Mouse (Mus musculus) induced T-regulatory cell, adult 2 months (primary cell): ENCODE results near the gene Olfr30.
"Not testable (repeated sequence)": the region's sequence is repeated elsewhere in the genome, so short reads cannot be mapped to it uniquely, and the experiment has no call there.

Source experiments
- DNase-seq: peaks from one replicate; pipeline ENCODE4 v3.0.0-alpha.2; 2012; ENCODE audit warnings: low read depth

The Olfr30 gene

GRCm38 (mm10) chr11:58462170-58462569 lies at the start of gene Olfr30:
Gene Olfr30 (minus strand): TSS chr11:58462270.
- DNase-seq: no peak

- DNase-seq: not testable (repeated sequence)
Measured at GRCm38 (mm10) chr11:58509058-58509457, 47.0 kb upstream of the Olfr30 start.

GRCm38 (mm10) chr11:58502472-58502871 lies 40.4 kb upstream of the Olfr30 start, which contains the start of gene Olfr331:
Gene Olfr331 (minus strand): TSS chr11:58502572.
- not testable (repeated sequence) for DNase-seq

GRCm38 (mm10) chr11:58499290-58499689 lies 37.2 kb upstream of the Olfr30 start:
- peak; percentile 4 for DNase-seq

GRCm38 (mm10) chr11:58498761-58499160 lies 36.7 kb upstream of the Olfr30 start:
- no peak for DNase-seq

- no peak for DNase-seq
Measured at GRCm38 (mm10) chr11:58492455-58492854, 30.4 kb upstream of the Olfr30 start, which contains the start of gene Olfr332. Gene Olfr332 (minus strand): TSS chr11:58492555.

GRCm38 (mm10) chr11:58453592-58453991 lies 8.5 kb downstream of the Olfr30 start:
- DNase-seq: no peak

GRCm38 (mm10) chr11:58452759-58453158 lies 9.3 kb downstream of the Olfr30 start, which contains the start of gene Lypd9:
Gene Lypd9 (minus strand): TSS chr11:58452923.
- DNase-seq: no peak

GRCm38 (mm10) chr11:58437866-58438265 lies 24.2 kb downstream of the Olfr30 start:
- no peak for DNase-seq

- DNase-seq: no peak
Measured at GRCm38 (mm10) chr11:58432259-58432658, 29.8 kb downstream of the Olfr30 start, which contains the start of gene Gm12253. Gene Gm12253 (plus strand): TSS chr11:58432559.

- no peak for DNase-seq
Measured at GRCm38 (mm10) chr11:58420815-58421214, 41.3 kb downstream of the Olfr30 start, which contains the start of gene 1810065E05Rik. Gene 1810065E05Rik (plus strand): TSS chr11:58421111.

- DNase-seq: no peak
Measured at GRCm38 (mm10) chr11:58418336-58418735, 43.7 kb downstream of the Olfr30 start.

- DNase-seq: no peak
Measured at GRCm38 (mm10) chr11:58408066-58408465, 54.0 kb downstream of the Olfr30 start.
